Comparison of ENCODE assay signal across 15 mouse cellular contexts in the genomic region with DNA sequence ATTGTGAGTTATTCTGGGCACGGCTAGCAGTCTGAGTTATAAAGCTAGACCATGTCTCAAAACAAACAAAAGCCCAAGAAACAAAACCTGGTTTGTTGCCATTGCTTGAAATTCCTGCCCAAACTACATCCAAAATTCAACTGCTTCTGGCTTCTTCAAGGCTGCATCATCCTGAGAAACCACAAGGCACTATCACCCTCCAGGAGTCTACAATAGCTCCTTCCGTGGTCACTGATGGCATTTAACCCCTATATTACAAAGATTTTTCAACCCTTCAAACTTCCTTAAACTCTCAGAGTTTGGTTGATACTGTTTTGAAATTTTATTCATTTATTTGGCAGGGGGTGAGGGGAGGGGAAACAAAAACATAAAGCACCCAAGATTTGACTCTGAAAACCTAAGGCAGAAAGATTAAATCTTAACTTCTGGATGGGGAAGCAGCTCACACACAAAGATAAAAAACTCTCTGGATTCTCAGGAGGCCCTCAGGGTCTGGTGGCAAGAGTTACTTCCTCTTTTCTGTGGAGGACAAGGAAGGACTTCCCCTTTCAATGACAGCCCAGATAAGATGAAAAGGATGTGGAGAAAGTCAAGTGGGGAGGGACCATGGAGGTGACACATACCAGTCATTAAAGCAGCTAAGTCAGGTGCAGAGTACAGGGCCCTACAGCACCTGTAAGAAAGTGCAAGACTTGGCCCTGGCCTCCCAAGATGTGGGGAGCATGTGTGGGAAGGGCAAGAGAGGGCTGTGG.
DNase-seq lines count a peak whose midpoint lies in the region; ATAC-seq and TF ChIP-seq lines count a peak whose summit lies in the region.
"Had no signal": no experiment of that assay in that cellular context is flagged by ENCODE, and none has a peak within 500 bp of the region (broad histone marks: within the 10 kb centered on the region; RNA-seq: fewer than 3 reads in every experiment).

No protein-coding gene starts in this region.

- no peak for TF ChIP-seq CTCF in lung, postnatal 0 days (IDR thresholded peaks at IDR 0.05)
- TF ChIP-seq CTCF in liver, embryonic 14.5 days (IDR thresholded peaks at IDR 0.05; ENCODE audit: low read depth) = no peak

- H3K4me2 ChIP-seq in lung, postnatal 0 days (replicated peaks; ENCODE audit: low read depth, low read length) = no peak overlapping the region
- H3K4me2 ChIP-seq in liver, embryonic 14.5 days (ENCODE audit: low read depth) = no peak overlapping the region
- no peak overlapping the region for H3K4me2 ChIP-seq in hindbrain, embryonic 12.5 days (replicated peaks)
- H3K4me2 ChIP-seq: heart, embryonic 15.5 days; limb, embryonic 15.5 days; midbrain, embryonic 12.5 days had no signal

- peak; percentile 39 for DNase-seq in lung, postnatal 0 days (ENCODE audit: low spot score)
- DNase-seq in lung, postnatal 25 days (ENCODE audit: low spot score) = no peak
- DNase-seq in NIH3T3 (ENCODE audit: low read depth) (peak; percentile 36), adipocyte (ENCODE audit: low spot score) (no peak)
- peak; percentile 17 to 38 (median 20) for DNase-seq in liver, embryonic 14.5 days (ENCODE audit: low read depth in 3 of 3, low spot score in 3 of 3)
- DNase-seq in splenic B cell, adult 2 months (ENCODE audit: low read depth, low spot score) = peak; percentile 37
- no peak for DNase-seq in embryonic facial prominence, embryonic 10.5 days (ENCODE audit: low spot score)
- DNase-seq: kidney, adult 8-10 months; thymus, postnatal 4 days had no signal

- no peak overlapping the region for H3K9ac ChIP-seq in lung, postnatal 0 days (replicated peaks; ENCODE audit: low read depth)
- H3K9ac ChIP-seq in liver, embryonic 14.5 days (replicated peaks) = no peak overlapping the region
- H3K9ac ChIP-seq in hindbrain, embryonic 12.5 days = no peak overlapping the region
- H3K9ac ChIP-seq: heart, embryonic 15.5 days; limb, embryonic 15.5 days; midbrain, embryonic 12.5 days had no signal

- no peak for TF ChIP-seq EP300 in lung, postnatal 0 days (IDR thresholded peaks at IDR 0.05)
- TF ChIP-seq EP300 in liver, embryonic 14.5 days (IDR thresholded peaks at IDR 0.05; ENCODE audit: low read depth) = no peak

- no peaks in the 10 kb centered on the region; the same call in 1 of the 2 replicates for H3K4me1 ChIP-seq in lung, postnatal 0 days (ENCODE audit: insufficient read depth, low read depth, low read length)
- H3K4me1 ChIP-seq in liver, embryonic 14.5 days (replicated peaks; ENCODE audit: control insufficient read depth in 2 of 2, insufficient read depth in 2 of 2, low read length in 1 of 2) = peaks cover 0 to 14% of the 10 kb centered on the region in 2 experiments; a peak in 2 of 4 replicates
- peaks cover 11% of the 10 kb centered on the region for H3K4me1 ChIP-seq in embryonic facial prominence, embryonic 10.5 days
- peaks cover 10% of the 10 kb centered on the region for H3K4me1 ChIP-seq in hindbrain, embryonic 12.5 days
- H3K4me1 ChIP-seq: limb, embryonic 15.5 days had no signal

- H3K36me3 ChIP-seq in lung, postnatal 0 days (ENCODE audit: insufficient read depth, low read length) = no peaks in the 10 kb centered on the region
- no peaks in the 10 kb centered on the region for H3K36me3 ChIP-seq in liver, embryonic 14.5 days (replicated peaks; ENCODE audit: control insufficient read depth, insufficient read depth, low read depth)
- H3K36me3 ChIP-seq in splenic B cell, adult 2 months (ENCODE audit: control insufficient read depth, insufficient read depth, low read length, poor library complexity, severe bottlenecking) = no peaks in the 10 kb centered on the region
- peaks cover 24% of the 10 kb centered on the region for H3K36me3 ChIP-seq in embryonic facial prominence, embryonic 10.5 days (replicated peaks)
- 0 out of 2 replicates have a peak, but pooled peaks cover 4% of the 10 kb centered on the region for H3K36me3 ChIP-seq in hindbrain, embryonic 12.5 days
- H3K36me3 ChIP-seq: heart, embryonic 15.5 days; limb, embryonic 15.5 days; midbrain, embryonic 12.5 days had no signal

- 0 out of 2 replicates have a peak, but pooled peaks have one; percentile 30 for ATAC-seq in lung, postnatal 0 days
- ATAC-seq in liver, embryonic 14.5 days (ENCODE audit: insufficient read depth) = no peak
- ATAC-seq in hindbrain, embryonic 12.5 days (ENCODE audit: low FRiP score) = no peak
- ATAC-seq: activated CD4-positive, CD25-positive, alpha-beta regulatory T cell, adult 4 months had no signal

- no peaks in the 10 kb centered on the region for H3K27me3 ChIP-seq in lung, postnatal 0 days (replicated peaks; ENCODE audit: insufficient read depth, low read length)
- no peaks in the 10 kb centered on the region for H3K27me3 ChIP-seq in liver, embryonic 14.5 days (ENCODE audit: control insufficient read depth, insufficient read depth, low read length)
- no peaks in the 10 kb centered on the region for H3K27me3 ChIP-seq in splenic B cell, adult 2 months (ENCODE audit: control insufficient read depth, insufficient read depth, low read length, poor library complexity, severe bottlenecking)
- no peaks in the 10 kb centered on the region for H3K27me3 ChIP-seq in embryonic facial prominence, embryonic 10.5 days (replicated peaks; ENCODE audit: low read depth, poor library complexity, severe bottlenecking)
- no peaks in the 10 kb centered on the region for H3K27me3 ChIP-seq in hindbrain, embryonic 12.5 days
- H3K27me3 ChIP-seq: heart, embryonic 15.5 days; midbrain, embryonic 12.5 days had no signal

- no peak overlapping the region for H3K27ac ChIP-seq in lung, postnatal 0 days (ENCODE audit: low read length)
- H3K27ac ChIP-seq in liver, embryonic 14.5 days = no peak overlapping the region
- no peak overlapping the region for H3K27ac ChIP-seq in embryonic facial prominence, embryonic 10.5 days (replicated peaks)
- no peak overlapping the region for H3K27ac ChIP-seq in hindbrain, embryonic 12.5 days
- H3K27ac ChIP-seq: heart, embryonic 15.5 days; limb, embryonic 15.5 days; midbrain, embryonic 12.5 days had no signal

- no peak overlapping the region for H3K4me3 ChIP-seq in lung, postnatal 0 days (ENCODE audit: low read depth, low read length)
- no peak overlapping the region for H3K4me3 ChIP-seq in liver, embryonic 14.5 days (ENCODE audit: insufficient read depth in 1 of 2, low read depth in 2 of 2, low read length in 2 of 2)
- no peak overlapping the region for H3K4me3 ChIP-seq in embryonic facial prominence, embryonic 10.5 days
- no peak overlapping the region for H3K4me3 ChIP-seq in hindbrain, embryonic 12.5 days
- H3K4me3 ChIP-seq: erythroblast, embryonic 14.5 days; heart, embryonic 15.5 days; limb, embryonic 15.5 days; midbrain, embryonic 12.5 days had no signal

- 63% methylated on average over 2 of the region's 2 CpGs for WGBS in lung, postnatal 0 days
- 13% methylated on average over 2 of the region's 2 CpGs for WGBS in liver, embryonic 14.5 days (ENCODE audit: insufficient replicate concordance)
- 76% methylated on average over 2 of the region's 2 CpGs for WGBS in embryonic facial prominence, embryonic 10.5 days
- WGBS in hindbrain, embryonic 12.5 days = 88% methylated on average over 2 of the region's 2 CpGs

- H3K9me3 ChIP-seq in lung, postnatal 0 days (ENCODE audit: low read length) = no peaks in the 10 kb centered on the region
- H3K9me3 ChIP-seq in liver, embryonic 14.5 days (ENCODE audit: control insufficient read depth, low read length) = no peaks in the 10 kb centered on the region
- H3K9me3 ChIP-seq in embryonic facial prominence, embryonic 10.5 days = no peaks in the 10 kb centered on the region
- no peaks in the 10 kb centered on the region for H3K9me3 ChIP-seq in hindbrain, embryonic 12.5 days (replicated peaks)
- H3K9me3 ChIP-seq: heart, embryonic 15.5 days; limb, embryonic 15.5 days; midbrain, embryonic 12.5 days had no signal

Comparison
In these comparisons a context has a peak if more than half of its experiments do, and no peak if none do; other contexts are left out.
1. DNase-seq: peak in lung, postnatal 0 days (single experiment), NIH3T3 (single experiment), liver, embryonic 14.5 days (3 of 3) and splenic B cell, adult 2 months (single experiment); none in lung, postnatal 25 days (single experiment), embryonic facial prominence, embryonic 10.5 days (single experiment) and adipocyte (single experiment).